Mouse (Mus musculus): ENCODE measurements at regions not wholly inside any gene's neighbourhood (a gene's known extent, or its start where the extent isn't known, plus 50 kb on each side); places are given as distances from the start of the nearest gene placed in this dataset.

GRCm38 (mm10) chr11:42067788-42068187 is 67.1 kb upstream of the Gabrg2 start:
- ChIA-PET POLR2A (interaction anchor here (0.6 kb wide), 1 partner anchor 138 kb away, joined by 6 read pairs; no protein-coding TSS in a partner anchor), CTCF (no interaction called here)
- DNase-seq (ENCODE audit: low read depth, low spot score) (no peak), ATAC-seq (no peak)
- in situ Hi-C loops (cut with MboI; ENCODE audit: low pct_unique_long_range_greater_than_20kb), result loop anchor here (25.0 kb wide), 1 partner anchor 1280 kb away; no protein-coding TSS in a partner anchor
- peaks cover 3% of the 10 kb centered on the region for H3K27me3 ChIP-seq
- peak; percentile 32 for TF ChIP-seq CTCF (IDR thresholded peaks at IDR 0.05)

DNA sequence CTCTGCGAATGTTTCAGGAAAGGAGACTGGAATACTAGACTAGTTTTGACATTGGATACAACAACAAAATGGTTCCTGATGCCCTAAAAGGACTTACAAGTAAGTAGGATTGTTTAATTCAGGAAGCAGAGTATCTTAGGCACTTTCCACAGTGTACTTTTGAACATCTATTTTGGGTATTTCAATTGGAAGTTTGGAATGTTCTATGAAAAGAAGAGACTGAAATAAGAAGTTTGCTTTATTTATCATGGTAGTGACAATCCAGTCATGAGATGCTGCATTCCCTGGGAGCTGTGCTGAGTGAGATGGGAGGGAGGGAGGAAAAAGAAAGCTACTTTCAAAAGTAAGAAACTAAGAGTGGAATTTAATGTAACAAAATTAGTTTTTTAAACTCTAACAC is 50.9 kb upstream of the Gabrg2 start:
- POLR2A ChIA-PET, result no interaction called here

More for the DNA sequence above, 50.9 kb upstream of the Gabrg2 start:
- no peak for DNase-seq (ENCODE audit: low read depth, low spot score)
- CTCF ChIA-PET, result no interaction called here
- ATAC-seq, result no peak
- H3K27me3 ChIP-seq, result no peaks in the 10 kb centered on the region
- no peak for TF ChIP-seq CTCF (IDR thresholded peaks at IDR 0.05)
- in situ Hi-C loops (cut with MboI; ENCODE audit: low pct_unique_long_range_greater_than_20kb), result loop anchor here (25.0 kb wide), 1 partner anchor 1264 kb away; no protein-coding TSS in a partner anchor

Data from Patski (cell line).